Mouse (Mus musculus): Measurements from ENCODE around the gene Zfp386.

- TF ChIP-seq POLR2A (IDR thresholded peaks at IDR 0.05; ENCODE audit: insufficient read depth, low read depth, low read length) (no peak), CTCF (IDR thresholded peaks at IDR 0.05; ENCODE audit: insufficient read depth, low read depth, low read length) (no peak)
Measured at GRCm38 (mm10) chr12:116054342-116054741, 6.8 kb downstream of the Zfp386 start.

Data from olfactory bulb, adult 2 months (tissue).